Mouse (Mus musculus): ENCODE results near the gene Medag.

DNA sequence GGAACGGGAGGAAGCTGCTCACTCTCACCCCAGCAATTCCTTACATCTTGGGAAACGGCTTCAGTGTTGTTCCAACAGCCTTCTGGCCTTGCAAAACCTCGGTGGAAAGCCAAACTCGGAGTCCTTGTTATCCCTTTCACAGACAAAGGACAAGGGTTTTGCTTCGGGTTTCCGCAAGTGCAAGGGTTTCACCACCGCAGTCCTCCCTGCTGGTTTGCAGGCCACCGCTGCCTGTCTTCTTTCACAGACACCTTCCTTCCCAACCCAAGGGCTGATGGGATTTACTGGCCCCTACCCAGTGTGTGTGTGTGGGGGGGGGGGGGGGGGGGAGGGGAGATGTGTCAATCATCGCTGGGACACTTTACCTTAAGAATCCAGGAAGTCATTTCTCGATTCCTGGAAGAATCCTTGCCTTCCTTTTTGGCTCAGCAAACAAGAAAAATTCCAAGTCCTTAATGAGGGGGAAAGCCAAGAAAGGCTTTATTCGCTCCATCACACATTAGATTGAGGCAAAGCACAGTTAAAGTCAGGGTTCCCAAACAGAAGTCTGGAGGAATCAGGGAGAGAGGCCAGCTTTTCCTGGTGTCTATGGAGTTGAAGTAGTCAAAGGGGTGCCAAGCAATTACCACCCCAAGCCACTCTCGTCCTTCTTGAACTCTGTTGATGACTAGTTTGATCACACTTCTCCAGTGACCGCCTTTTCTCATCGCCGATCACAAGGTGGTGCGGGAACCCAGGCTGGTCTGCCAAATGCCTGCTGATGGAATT lies 63.3 kb downstream of the Medag start:
- no peak for TF ChIP-seq ZNF384 (IDR thresholded peaks at IDR 0.05; ENCODE audit: low read depth, low read length)
- TF ChIP-seq HCFC1 (IDR thresholded peaks at IDR 0.05; ENCODE audit: borderline replicate concordance, insufficient read depth, low read length): no peak

All from ES-E14 (cell line).